10 mouse cellular contexts compared by ENCODE assay signal in the genomic region with DNA sequence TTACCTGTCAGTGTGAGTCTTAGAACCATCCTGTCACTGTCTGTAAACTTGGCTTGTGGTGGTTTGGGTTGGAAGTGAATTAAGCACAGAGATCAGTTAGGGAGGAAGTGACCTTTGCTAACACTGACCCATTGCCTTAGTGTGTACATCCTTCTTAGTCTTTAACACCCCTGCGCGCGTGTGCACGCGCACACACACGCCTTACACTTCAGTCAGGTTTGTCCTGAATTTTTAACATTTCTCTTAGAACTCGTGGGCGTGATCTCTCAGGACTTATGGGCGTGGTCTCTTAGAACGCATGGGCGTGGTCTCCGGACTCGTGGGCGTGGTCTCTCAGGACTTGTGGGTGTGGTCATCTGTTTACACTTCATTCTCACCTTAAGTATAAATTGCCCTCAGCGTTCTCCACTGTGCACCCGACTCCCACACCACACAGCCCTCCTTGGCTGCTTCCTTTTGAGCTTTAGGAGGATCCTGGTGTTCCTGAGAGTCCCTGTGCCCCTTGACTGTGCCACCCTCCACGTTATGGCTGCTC. TPM values are rescaled to one million over a fixed set of nuclear protein-coding genes. Genes with fewer than 3 reads are reported as not detected.
DNase-seq lines count a peak whose midpoint lies in the region; ATAC-seq and TF ChIP-seq lines count a peak whose summit lies in the region.
"Had no signal": no experiment of that assay in that cellular context is flagged by ENCODE, and none has a peak within 500 bp of the region (broad histone marks: within the 10 kb centered on the region; RNA-seq: fewer than 3 reads in every experiment).

No protein-coding gene starts in this region.

- H3K4me2 ChIP-seq in kidney, embryonic 16.5 days (replicated peaks; ENCODE audit: low read depth, low read length) = no peak overlapping the region
- H3K4me2 ChIP-seq in embryonic facial prominence, embryonic 12.5 days (replicated peaks) = no peak overlapping the region

- H3K79me2 ChIP-seq in MEL (ENCODE audit: control insufficient read depth, insufficient read depth, low read length, poor library complexity) = no peaks in the 10 kb centered on the region

- H3K27ac ChIP-seq in kidney, embryonic 16.5 days (ENCODE audit: low read length) = 0 out of 2 replicates have a peak overlapping the region, but pooled peaks have one; percentile 20
- peak overlapping the region; percentile 33; the same call in 1 of the 2 replicates for H3K27ac ChIP-seq in MEL (ENCODE audit: control insufficient read depth, low read depth, low read length)
- H3K27ac ChIP-seq in embryonic facial prominence, embryonic 12.5 days = peak overlapping the region; percentile 7; the same call in 1 of the 2 replicates

- H3K9me3 ChIP-seq in kidney, embryonic 16.5 days (ENCODE audit: low read length) = no peaks in the 10 kb centered on the region
- H3K9me3 ChIP-seq in MEL (replicated peaks; ENCODE audit: insufficient read depth, low read length) = no peaks in the 10 kb centered on the region
- H3K9me3 ChIP-seq in embryonic facial prominence, embryonic 12.5 days = no peaks in the 10 kb centered on the region

- TF ChIP-seq POLR2A in MEL (IDR thresholded peaks at IDR 0.05; ENCODE audit: control insufficient read depth in 1 of 2, insufficient read depth in 1 of 2, low read depth in 1 of 2, low read length in 2 of 2, poor library complexity in 1 of 2) = no peak

- 61% methylated on average over 17 of the region's 17 CpGs for WGBS in kidney, embryonic 16.5 days
- WGBS in embryonic facial prominence, embryonic 12.5 days = 69% methylated on average over 17 of the region's 17 CpGs

- TF ChIP-seq RAD21 in MEL (IDR thresholded peaks at IDR 0.05; ENCODE audit: low read depth, low read length) = no peak

- peak overlapping the region; percentile 31; the same call in 1 of the 2 replicates for H3K9ac ChIP-seq in kidney, embryonic 16.5 days (replicated peaks; ENCODE audit: low read length)
- no peak overlapping the region for H3K9ac ChIP-seq in MEL (ENCODE audit: control insufficient read depth, low read depth, low read length, poor library complexity, severe bottlenecking)
- no peak overlapping the region for H3K9ac ChIP-seq in embryonic facial prominence, embryonic 12.5 days

- no peaks in the 10 kb centered on the region for H3K27me3 ChIP-seq in kidney, embryonic 16.5 days (ENCODE audit: insufficient read depth, low read length)
- no peaks in the 10 kb centered on the region for H3K27me3 ChIP-seq in MEL (ENCODE audit: control insufficient read depth in 1 of 2, insufficient read depth in 2 of 2, low read length in 2 of 2)
- no peaks in the 10 kb centered on the region for H3K27me3 ChIP-seq in embryonic facial prominence, embryonic 12.5 days

- no peak for TF ChIP-seq CTCF in MEL (IDR thresholded peaks at IDR 0.05 in 2 of 3, conservative IDR thresholded peaks at IDR 0.05 in 1 of 3; ENCODE audit: control insufficient read depth in 1 of 3, insufficient read depth in 1 of 3, low read depth in 2 of 3, low read length in 3 of 3, poor library complexity in 1 of 3, severe bottlenecking in 1 of 3)

- no peak overlapping the region for H3K4me3 ChIP-seq in kidney, embryonic 16.5 days (ENCODE audit: low read length)
- no peak overlapping the region for H3K4me3 ChIP-seq in MEL (ENCODE audit: control insufficient read depth in 1 of 2, insufficient read depth in 1 of 2, low read depth in 2 of 2, low read length in 2 of 2)
- no peak overlapping the region for H3K4me3 ChIP-seq in embryonic facial prominence, embryonic 12.5 days

- peaks cover 52% of the 10 kb centered on the region for H3K4me1 ChIP-seq in kidney, embryonic 16.5 days (ENCODE audit: insufficient read depth, low read length)
- H3K4me1 ChIP-seq in MEL (ENCODE audit: control insufficient read depth in 1 of 2, insufficient read depth in 2 of 2, low read length in 2 of 2) = peaks cover 8 to 16% of the 10 kb centered on the region in 2 experiments; a peak in 3 of 4 replicates
- H3K4me1 ChIP-seq in embryonic facial prominence, embryonic 12.5 days = peaks cover 32% of the 10 kb centered on the region

- no peak for DNase-seq in kidney, adult 9 months
- DNase-seq in MEL (ENCODE audit: low read depth, low spot score) = peak; percentile 54
- peak; percentile 48 for DNase-seq in lung, postnatal 10 days
- DNase-seq in ovary, postnatal 10 days (ENCODE audit: low spot score) = no peak
- no peak for DNase-seq in adrenal gland, postnatal 14 days
- DNase-seq in layer of hippocampus, postnatal 10 days (ENCODE audit: low spot score in 2 of 2) = no peak
- DNase-seq: adrenal gland, postnatal 10 days; left cerebral cortex, postnatal 4 days had no signal

- no peaks in the 10 kb centered on the region for H3K36me3 ChIP-seq in kidney, embryonic 16.5 days (ENCODE audit: insufficient read depth, low read length)
- peaks cover 0 to 10% of the 10 kb centered on the region in 2 experiments; a peak in 2 of 4 replicates for H3K36me3 ChIP-seq in MEL (ENCODE audit: control insufficient read depth in 1 of 2, insufficient read depth in 2 of 2, low read length in 2 of 2)
- no peaks in the 10 kb centered on the region; the same call in 1 of the 2 replicates for H3K36me3 ChIP-seq in embryonic facial prominence, embryonic 12.5 days

- no peak for TF ChIP-seq EP300 in MEL (IDR thresholded peaks at IDR 0.05; ENCODE audit: low read depth in 1 of 2, low read length in 2 of 2)

- no peak for ATAC-seq in kidney, embryonic 16.5 days (ENCODE audit: low FRiP score, low TSS enrichment)
- ATAC-seq in embryonic facial prominence, embryonic 12.5 days (ENCODE audit: insufficient number of reproducible peaks, insufficient read depth, low FRiP score, low TSS enrichment) = no peak

TF ChIP-seq in MEL, 35 proteins besides CTCF, POLR2A, EP300 and RAD21:
- TF ChIP-seq BHLHE40 (IDR thresholded peaks at IDR 0.05; ENCODE audit: borderline replicate concordance, low read depth, low read length) (no peak), MEF2A (IDR thresholded peaks at IDR 0.05; ENCODE audit: extremely low read depth, insufficient replicate concordance, low read depth, low read length, poor library complexity, severe bottlenecking) (no peak), MXI1 (IDR thresholded peaks at IDR 0.05; ENCODE audit: low read depth, low read length) (no peak), USF2 (IDR thresholded peaks at IDR 0.05; ENCODE audit: borderline replicate concordance in 1 of 2, insufficient read depth in 1 of 2, low read depth in 1 of 2, low read length in 2 of 2) (no peak), E2F4 (IDR thresholded peaks at IDR 0.05; ENCODE audit: borderline replicate concordance, low read depth, low read length) (no peak), RCOR1 (IDR thresholded peaks at IDR 0.05; ENCODE audit: low read depth, low read length) (no peak), ELF1 (IDR thresholded peaks at IDR 0.05; ENCODE audit: low read depth, low read length) (no peak), HCFC1 (IDR thresholded peaks at IDR 0.05; ENCODE audit: low read depth, low read length) (no peak)

RNA-seq across cellular contexts. Expression of gene Dusp1, which starts 39.1 kb away (rescaled TPM):
- polyA plus RNA-seq in kidney, embryonic 16.5 days (2015; fragmentation: Nextera tagmentation; extraction: Ambion mirVana) = 26.8 and 28.3 TPM in 2 replicates
- total RNA-seq in MEL (2012; rRNA removed) = 0.96 and 1.0 TPM in 2 replicates
- 1 to 10 TPM in 1 of 2 experiments, not detected in 1; 5.0 TPM for polyA plus RNA-seq in MEL (2012; ENCODE audit: insufficient read depth in 1 of 2, insufficient read length in 2 of 2, low read depth in 1 of 2, low replicate concordance in 2 of 2, missing spikeins in 1 of 2)
- 19.4 and 20.6 TPM in 2 replicates for polyA plus RNA-seq in embryonic facial prominence, embryonic 12.5 days (2016; fragmentation: Nextera tagmentation; extraction: Ambion mirVana)
- total RNA-seq in adrenal gland, postnatal 14 days (2021) = 56.6 and 66.3 TPM in 2 replicates
- total RNA-seq in layer of hippocampus, postnatal 10 days (2021) = 10 to 100 TPM; 15.3 to 16.1 TPM

RNA-seq across cellular contexts. Expression of gene Ergic1, which starts 39.7 kb away (rescaled TPM):
- 131 and 141 TPM in 2 replicates for polyA plus RNA-seq in kidney, embryonic 16.5 days (2015; fragmentation: Nextera tagmentation; extraction: Ambion mirVana)
- total RNA-seq in MEL (2012; rRNA removed) = 73.8 and 78.5 TPM in 2 replicates
- polyA plus RNA-seq in MEL (2012; ENCODE audit: insufficient read depth in 1 of 2, insufficient read length in 2 of 2, low read depth in 1 of 2, low replicate concordance in 2 of 2, missing spikeins in 1 of 2) = 100 to 1,000 TPM in 1 of 2 experiments, 10 to 100 TPM in 1; 95.6 to 730 TPM
- 102 and 103 TPM in 2 replicates for polyA plus RNA-seq in embryonic facial prominence, embryonic 12.5 days (2016; fragmentation: Nextera tagmentation; extraction: Ambion mirVana)
- total RNA-seq in adrenal gland, postnatal 14 days (2021) = 126 and 143 TPM in 2 replicates
- 100 to 1,000 TPM; 128 to 155 TPM for total RNA-seq in layer of hippocampus, postnatal 10 days (2021)

Comparison
In these comparisons a context has a peak if more than half of its experiments do, and no peak if none do; other contexts are left out.
1. DNase-seq: peak in MEL (single experiment) and lung, postnatal 10 days (single experiment); none in kidney, adult 9 months (single experiment), ovary, postnatal 10 days (single experiment), adrenal gland, postnatal 14 days (single experiment) and layer of hippocampus, postnatal 10 days (0 of 2).
2. Peak in every context shown above with its lines, with median percentiles within 50 percentile points of each other: H3K27ac ChIP-seq.